Mouse (Mus musculus): Measurements from ENCODE around the gene Gm49396.

GRCm38 (mm10) chr7:30534633-30535577 lies 28.2 kb upstream of the Gm49396 start, which contains the start of gene Arhgap33:
- TF ChIP-seq CTCF (IDR thresholded peaks at IDR 0.05; ENCODE audit: borderline replicate concordance, insufficient read depth, low read length) = no peak
- TF ChIP-seq POLR2A (IDR thresholded peaks at IDR 0.05; ENCODE audit: low read depth, low read length) = peak; percentile 39; the same call in 1 of the 2 replicates

Measured in embryonic fibroblast, embryonic 13.5 days (primary cell).